Comparison of ENCODE assay signal across 10 mouse cellular contexts in the genomic region with DNA sequence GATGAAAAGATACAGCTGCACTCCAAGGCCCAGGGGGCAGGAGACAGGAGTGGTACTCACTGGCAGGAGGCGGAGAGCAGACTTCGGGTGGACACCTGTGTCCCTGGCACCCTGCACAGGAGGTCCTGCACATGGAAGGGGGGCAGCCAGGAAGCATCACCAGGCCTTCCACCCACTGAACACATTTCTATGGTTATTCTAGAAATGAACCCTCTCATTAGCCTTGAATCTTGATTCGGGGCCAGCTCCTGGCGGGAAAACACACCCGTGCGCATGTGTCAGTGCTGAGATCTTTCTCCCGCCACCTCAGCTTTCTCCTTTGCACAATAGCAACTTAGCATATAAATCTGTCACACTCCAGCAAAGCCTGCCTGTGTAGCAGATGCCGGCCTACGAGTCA. TPM values are rescaled to one million over a fixed set of nuclear protein-coding genes. Genes with fewer than 3 reads are reported as not detected.
DNase-seq lines count a peak whose midpoint lies in the region; TF ChIP-seq lines count a peak whose summit lies in the region.
"Had no signal": no experiment of that assay in that cellular context is flagged by ENCODE, and none has a peak within 500 bp of the region (broad histone marks: within the 10 kb centered on the region; RNA-seq: fewer than 3 reads in every experiment).

No protein-coding gene starts in this region.

- H3K4me1 ChIP-seq in kidney, adult 2 months (ENCODE audit: control insufficient read depth, insufficient read depth, low read length), result no peaks in the 10 kb centered on the region
- H3K4me1 ChIP-seq: liver, embryonic 12.5 days had no signal

- H3K27me3 ChIP-seq in kidney, adult 2 months (replicated peaks; ENCODE audit: control insufficient read depth, insufficient read depth, low read length), result no peaks in the 10 kb centered on the region
- H3K27me3 ChIP-seq: liver, embryonic 12.5 days had no signal

- TF ChIP-seq POLR2A in kidney, adult 2 months (IDR thresholded peaks at IDR 0.05; ENCODE audit: low read depth, low read length), result no peak

- peak; percentile 9 for DNase-seq in kidney, postnatal 10 days
- no peak for DNase-seq in kidney, adult 2 months
- DNase-seq in frontal cortex, postnatal 25 days (ENCODE audit: low spot score in 2 of 2), result peak; percentile 47 to 67
- peak; percentile 38 to 87 for DNase-seq in left cerebral cortex, adult 8-10 months (ENCODE audit: low spot score in 2 of 2)
- DNase-seq in right cerebral cortex, postnatal 14 days, result peak; percentile 80
- DNase-seq in gastrocnemius, adult 2 months, result no peak
- no peak for DNase-seq in adrenal gland, adult (ENCODE audit: inconsistent age in 2 of 2, low spot score in 1 of 2)
- no peak for DNase-seq in natural killer cell, adult 2 months (ENCODE audit: low spot score in 2 of 2)
- DNase-seq: heart, adult 18-20 months had no signal

- H3K27ac ChIP-seq in kidney, adult 2 months (ENCODE audit: insufficient read depth, low read depth, low read length), result no peak overlapping the region
- no peak overlapping the region for H3K27ac ChIP-seq in gastrocnemius, adult 2 months
- H3K27ac ChIP-seq: liver, embryonic 12.5 days had no signal

- 56% methylated on average over 9 of the region's 9 CpGs for WGBS in kidney, adult 2 months

- H3K36me3 ChIP-seq in kidney, adult 2 months (ENCODE audit: control insufficient read depth, insufficient read depth, low read length), result no peaks in the 10 kb centered on the region
- H3K36me3 ChIP-seq: liver, embryonic 12.5 days had no signal

- H3K4me3 ChIP-seq in kidney, adult 2 months (ENCODE audit: insufficient read depth, low read depth, low read length), result no peak overlapping the region
- no peak overlapping the region for H3K4me3 ChIP-seq in gastrocnemius, adult 2 months
- H3K4me3 ChIP-seq: liver, embryonic 12.5 days had no signal

- no peak for TF ChIP-seq CTCF in kidney, adult 2 months (conservative IDR thresholded peaks at IDR 0.05; ENCODE audit: insufficient read depth, insufficient read length, low read depth, low read length)
- TF ChIP-seq CTCF in gastrocnemius, adult 2 months (IDR thresholded peaks at IDR 0.05), result no peak

- intact Hi-C loops in gastrocnemius, adult 2 months (cut with DNase I), result no loop called here

RNA-seq across cellular contexts. Expression of a gene that starts 58.3 kb away (rescaled TPM):
- polyA plus RNA-seq in kidney, adult 2 months (2012; rRNA removed), result 0.02 TPM in 1 of 2 replicates, not detected in the other
- 1 to 10 TPM in 1 of 4 experiments, under 1 TPM in 3; 0.74 to 1.1 (median 0.85) TPM for total RNA-seq in left cerebral cortex, adult 8-10 months (2022)
- total RNA-seq in gastrocnemius, adult 2 months (2021), result not detected
- polyA plus RNA-seq: liver, embryonic 12.5 days had no signal

Comparison
In these comparisons a context has a peak if more than half of its experiments do, and no peak if none do; other contexts are left out.
1. DNase-seq: peak in kidney, postnatal 10 days (single experiment), frontal cortex, postnatal 25 days (2 of 2), left cerebral cortex, adult 8-10 months (2 of 2) and right cerebral cortex, postnatal 14 days (single experiment); none in kidney, adult 2 months (single experiment), gastrocnemius, adult 2 months (single experiment), adrenal gland, adult (0 of 2) and natural killer cell, adult 2 months (0 of 2).